Mouse (Mus musculus) adrenal gland, adult 8-10 months (tissue): Measurements from ENCODE around the gene Spns3. TPM values are rescaled to one million over a fixed set of nuclear protein-coding genes. Genes with fewer than 3 reads are reported as not detected.

ENCODE experiments used
- DNase-seq: peaks from one replicate; pipeline ENCODE4 v3.0.0; 2022
- total RNA-seq, 4 experiments: library from RNA; stranded (reverse); gene quantifications; 2 replicates each; pipeline ENCODE4 v1.2.4; 2022

Gene Spns3
- under 1 TPM in 3 of 4 experiments, not detected in 1; 0.12 to 0.25 (median 0.19) TPM for total RNA-seq

GRCm38 (mm10) chr11:72550134-72550988, at the start of gene Spns3:
Spns3 (minus strand) TSS chr11:72550506.
- no peak for DNase-seq

GRCm38 (mm10) chr11:72597780-72598179, 47.5 kb upstream of the Spns3 start:
- no peak for DNase-seq

DNA sequence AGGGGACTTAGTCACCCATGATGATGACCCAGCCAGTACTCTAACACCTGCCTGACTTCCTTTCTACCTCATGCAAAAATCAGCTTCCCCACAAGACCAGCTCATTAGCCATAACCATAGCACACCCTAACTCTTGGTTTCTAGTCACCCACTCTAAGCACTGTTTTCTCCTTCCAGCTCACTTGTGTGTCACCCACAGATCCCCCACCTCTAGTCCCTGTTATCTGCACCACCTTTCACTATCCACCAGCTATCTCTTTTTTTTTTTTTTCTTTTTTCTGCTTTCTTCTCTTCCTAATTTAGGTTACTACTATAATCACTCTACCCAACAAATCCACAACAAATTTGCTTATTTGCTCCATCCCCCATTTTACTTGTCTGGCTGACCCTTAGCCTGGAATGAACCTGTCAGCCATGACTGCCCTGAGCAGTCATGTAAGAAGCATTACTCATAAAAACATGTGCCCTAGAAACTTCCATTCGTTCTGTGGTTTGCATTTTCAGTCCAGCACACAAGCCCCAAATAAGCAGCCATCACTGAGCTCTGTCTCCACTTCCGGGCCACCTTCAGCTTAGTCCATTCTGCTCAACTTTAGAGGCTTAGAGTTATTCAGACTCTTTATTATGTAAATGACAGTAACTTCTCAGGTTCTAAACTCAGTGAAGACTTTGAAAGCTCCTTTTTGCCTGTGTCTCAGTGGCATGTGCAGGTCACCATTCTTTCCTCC, 44.9 kb upstream of the Spns3 start:
- no peak for DNase-seq

DNA sequence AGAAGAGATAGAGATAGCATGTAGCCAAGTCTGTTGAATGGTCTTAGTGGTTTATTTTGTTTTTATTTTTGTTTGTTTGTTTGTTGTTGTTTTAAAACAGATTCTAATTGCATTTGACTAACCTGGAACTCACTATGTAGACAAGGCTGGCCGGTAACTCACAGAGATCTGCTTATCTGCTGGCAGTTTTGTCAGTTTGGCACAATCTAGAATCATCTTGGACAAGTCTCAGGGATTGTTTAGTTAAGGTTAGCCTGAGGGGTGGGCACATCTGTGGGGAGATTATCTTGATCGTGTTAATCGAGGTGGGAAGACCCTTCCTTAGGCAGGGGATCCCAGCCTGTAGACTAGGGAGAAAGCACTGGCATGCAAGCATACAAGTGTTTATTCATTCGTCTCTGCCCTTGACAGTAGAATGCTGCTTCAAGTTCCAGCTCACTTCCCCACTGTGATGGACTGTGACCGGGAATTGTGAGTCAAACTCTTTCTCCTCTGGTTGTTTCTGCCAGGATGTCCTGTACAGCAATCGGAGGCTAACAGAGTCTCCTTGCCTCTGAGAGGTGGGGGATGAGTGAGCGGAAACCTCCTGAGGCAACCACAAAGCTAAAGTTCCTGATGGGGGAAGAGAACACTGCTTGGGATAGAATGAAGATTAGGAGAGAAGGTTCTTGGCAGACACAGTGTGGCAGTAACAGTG, 37.4 kb upstream of the Spns3 start:
- DNase-seq: no peak

DNA sequence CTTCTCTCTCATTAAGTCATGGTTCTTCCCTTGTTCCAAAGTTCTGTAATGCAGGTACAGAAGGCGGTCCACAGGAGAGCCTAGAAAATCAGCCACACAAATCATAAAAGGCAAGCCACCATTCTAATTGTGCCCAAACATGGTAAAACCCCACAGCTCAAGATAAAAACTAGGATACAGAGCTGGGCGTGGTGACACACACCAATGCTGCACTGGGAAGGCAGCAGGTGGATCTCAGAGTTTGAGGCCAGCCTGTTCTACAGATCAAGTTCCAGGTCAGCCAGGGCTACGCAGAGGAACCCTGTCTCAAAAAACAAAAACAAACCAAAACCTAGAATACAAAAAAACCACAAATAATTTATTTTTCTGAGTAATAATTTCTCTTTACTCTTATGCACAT, 36.3 kb upstream of the Spns3 start:
- no peak for DNase-seq

GRCm38 (mm10) chr11:72583092-72583491, 32.8 kb upstream of the Spns3 start:
- no peak for DNase-seq

DNA sequence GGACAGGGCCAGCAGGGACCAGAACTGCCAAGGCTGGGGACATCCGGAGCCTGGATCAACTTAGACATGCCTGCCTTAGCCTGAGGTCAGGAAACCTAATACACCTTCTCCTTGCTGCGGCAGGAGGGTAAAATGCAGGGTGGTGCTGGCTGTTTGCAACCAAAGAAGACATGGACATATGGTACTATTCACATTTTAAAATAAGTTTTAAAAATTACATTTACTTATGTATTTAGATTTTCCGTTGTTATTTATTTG, 32.1 kb upstream of the Spns3 start:
- DNase-seq: no peak

DNA sequence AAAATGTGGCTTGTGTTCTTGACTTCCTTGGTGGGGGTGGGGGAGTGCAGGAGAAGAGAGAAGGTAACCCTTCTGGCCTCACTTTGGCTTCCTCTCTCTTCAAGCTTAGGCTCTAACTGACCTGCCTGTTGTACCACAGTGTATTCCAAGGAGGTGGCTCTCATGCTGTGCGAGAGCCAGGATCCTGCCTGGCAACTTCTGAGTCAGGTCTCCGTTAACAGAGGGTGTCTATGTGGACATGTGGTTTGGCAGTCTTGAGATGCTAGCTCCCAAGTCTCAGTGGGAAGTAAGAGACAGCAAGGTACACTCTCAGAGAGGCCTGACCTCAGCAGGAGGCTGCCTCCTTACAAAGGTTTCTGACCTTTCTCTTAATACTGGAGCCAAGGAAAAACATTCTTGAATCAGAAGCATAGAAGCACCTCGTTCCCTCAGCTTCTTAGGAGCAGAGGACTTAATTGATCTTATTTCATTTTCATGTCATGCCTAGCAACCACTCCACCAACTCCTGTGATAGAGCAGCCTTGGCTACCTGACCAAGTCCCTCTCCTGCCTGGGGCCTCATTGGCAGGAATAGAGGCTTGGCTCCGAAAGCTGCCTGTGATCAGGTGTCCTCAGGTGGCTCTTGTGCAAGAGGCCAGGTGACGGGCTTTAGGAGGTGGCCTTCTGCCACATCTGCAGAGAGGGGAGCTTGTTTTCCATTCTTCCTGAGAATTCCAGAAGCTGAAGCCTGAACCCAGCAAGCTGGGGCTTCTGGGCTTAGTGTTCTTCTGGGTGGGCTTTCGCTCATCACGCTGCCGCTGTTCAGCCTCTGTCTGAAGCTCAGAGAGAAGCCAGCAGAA, 31.5 kb upstream of the Spns3 start:
- DNase-seq: no peak

GRCm38 (mm10) chr11:72578471-72578870, 28.2 kb upstream of the Spns3 start:
- DNase-seq: no peak

DNA sequence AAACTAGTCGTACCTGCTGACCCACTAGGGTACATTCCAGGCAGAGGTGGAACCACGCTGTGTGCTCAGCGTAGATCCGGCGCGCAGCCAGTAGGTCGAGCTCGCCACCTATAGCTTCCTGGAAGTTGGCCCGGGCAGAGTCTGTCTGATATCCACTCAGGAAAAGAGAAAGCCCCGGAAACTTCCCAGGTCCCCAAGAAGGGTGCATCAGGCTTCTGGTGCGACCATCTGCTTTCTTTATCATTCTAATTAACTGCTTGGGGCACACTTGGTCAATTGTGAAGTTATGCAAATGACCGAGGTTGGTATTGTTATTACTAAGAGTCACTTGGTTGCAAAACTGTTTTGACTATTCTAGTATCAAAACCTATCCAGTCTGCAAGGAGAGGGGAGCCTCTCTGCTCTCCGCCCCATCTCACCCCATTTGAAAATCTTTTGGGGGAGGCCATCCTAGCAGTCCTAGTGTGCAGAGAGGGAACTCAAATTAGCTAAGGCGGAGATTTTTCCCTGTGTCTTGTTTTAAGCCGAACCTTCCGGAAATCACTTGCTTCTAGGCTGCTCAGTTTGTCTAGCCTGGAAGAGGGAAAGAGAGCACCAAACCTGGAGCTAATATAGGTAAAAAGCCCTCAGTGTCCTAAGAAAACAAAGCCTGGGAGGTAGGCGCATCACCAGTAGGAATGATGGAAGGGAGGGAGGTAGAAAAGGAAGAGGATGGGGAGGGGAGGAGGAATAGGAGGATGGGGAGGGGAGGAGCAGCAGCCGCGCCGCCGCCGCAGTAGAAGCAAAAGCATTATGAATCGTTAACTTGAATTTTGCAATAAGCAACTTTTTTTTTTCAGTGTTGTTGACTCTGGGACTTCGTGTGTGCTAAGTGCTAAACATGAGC, 26.4 kb upstream of the Spns3 start:
- DNase-seq: no peak

DNA sequence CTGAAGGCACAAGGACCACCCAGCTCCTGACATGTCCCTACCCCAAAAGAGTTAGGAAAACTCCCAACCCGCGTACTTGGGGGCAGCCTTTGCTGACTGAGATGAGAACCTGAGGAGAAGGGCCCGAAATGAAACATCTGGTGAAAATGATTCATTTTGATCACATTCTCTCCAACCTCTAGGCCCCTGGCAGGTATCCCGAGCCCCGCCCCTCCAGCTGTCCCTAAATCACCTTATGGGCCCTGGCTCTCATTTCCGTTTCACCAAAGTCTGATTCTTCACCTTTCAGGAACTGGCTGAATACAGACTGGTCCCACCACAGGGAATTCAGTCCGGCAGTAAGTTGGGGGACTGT, 25.8 kb upstream of the Spns3 start:
- DNase-seq: no peak

DNA sequence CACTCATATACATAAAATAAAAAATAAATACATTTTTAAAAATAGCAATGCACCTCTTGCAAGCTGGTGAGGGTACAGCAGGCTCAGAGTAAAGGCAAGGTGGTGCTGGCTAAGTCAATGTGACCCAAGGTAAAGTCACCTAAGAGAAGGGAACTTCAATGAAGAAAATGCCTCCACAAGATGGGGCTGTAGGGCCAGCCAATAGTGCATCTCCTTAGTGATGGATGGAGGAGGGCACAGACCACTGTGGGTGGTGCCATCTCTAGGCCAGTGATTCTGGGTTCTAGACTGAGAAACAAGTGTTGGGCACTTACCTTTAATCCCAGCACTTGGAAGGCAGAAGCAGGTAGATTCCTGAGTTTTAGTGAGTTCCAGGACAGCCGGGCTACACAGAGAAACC, 23.5 kb upstream of the Spns3 start:
- no peak for DNase-seq

DNA sequence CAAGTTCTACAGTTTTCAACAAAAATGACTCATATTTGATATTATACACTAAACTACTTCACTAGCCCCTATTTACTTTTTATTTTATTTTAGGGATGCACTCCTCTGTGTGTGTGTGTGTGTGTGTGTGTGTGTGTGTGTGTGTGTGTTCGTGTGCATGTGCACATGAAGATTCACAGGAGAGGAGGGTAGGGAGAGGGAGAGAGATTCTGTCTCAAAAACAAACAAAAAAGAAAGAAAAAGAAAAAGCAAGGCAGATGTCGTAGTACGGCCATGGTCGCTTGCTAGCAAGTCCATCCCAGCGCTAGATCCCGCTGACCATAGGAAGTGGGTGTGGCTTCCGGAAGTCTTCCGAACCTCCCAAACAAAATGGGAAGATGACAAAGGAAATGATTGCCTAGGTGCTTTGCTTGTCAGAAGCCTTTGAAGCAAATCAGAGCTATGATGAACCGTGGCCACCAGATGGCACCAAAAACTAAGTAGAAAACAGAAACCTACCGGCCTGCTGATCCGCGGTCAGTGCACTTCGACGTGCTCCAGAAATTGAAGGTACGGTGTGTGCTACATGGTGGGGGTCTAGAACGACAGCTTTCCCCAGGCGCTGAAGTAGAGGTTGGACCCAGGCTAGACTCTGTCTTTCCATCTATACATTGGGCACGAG, 20.1 kb upstream of the Spns3 start:
- peak; percentile 70 for DNase-seq

GRCm38 (mm10) chr11:72569671-72570318, 19.5 kb upstream of the Spns3 start:
- no peak for DNase-seq

DNA sequence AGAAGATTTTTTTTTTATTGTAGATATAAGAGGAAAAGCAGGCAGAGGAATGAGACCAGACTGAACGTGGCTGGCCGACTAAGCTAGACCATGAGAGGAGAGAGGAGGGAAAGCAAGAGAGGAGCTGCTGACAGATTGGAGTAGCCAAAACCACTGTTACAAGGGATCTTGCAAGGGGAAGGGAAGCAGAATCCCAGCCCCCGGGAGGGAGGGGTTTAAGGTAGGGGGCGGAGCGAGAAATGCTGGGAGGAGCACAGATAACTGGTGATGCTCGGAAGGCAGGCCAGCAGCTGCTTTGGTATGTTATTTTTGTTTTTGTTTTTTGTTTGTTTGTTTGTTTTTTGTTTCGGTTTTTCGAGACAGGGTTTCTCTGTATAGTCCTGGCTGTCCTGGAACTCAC, 18.7 kb upstream of the Spns3 start:
- no peak for DNase-seq

DNA sequence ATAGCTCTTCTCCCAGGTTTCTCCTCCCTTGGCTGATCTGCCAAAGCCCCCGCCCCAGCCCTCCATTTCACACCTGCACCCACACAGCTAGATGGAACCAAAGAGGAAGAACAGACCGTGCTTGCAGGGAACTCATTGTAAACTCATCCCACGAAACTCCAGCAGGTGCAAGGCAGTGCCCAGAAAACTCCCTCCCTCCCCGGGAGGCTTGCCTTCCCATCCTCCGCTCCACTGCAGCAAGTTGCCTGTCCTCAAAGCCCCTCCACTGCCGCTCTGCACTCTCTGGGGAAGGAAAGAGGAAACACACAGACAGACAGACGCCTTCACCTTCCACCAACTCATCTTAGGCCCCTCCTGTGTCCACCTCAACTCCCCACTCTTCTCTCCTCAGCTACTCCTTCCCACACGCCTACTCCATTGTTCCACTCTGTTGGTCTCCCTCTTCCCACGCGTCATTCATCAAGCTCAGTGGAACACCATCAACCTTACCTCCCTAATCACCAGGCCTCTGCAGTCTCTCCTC, 16.6 kb upstream of the Spns3 start:
- no peak for DNase-seq

DNA sequence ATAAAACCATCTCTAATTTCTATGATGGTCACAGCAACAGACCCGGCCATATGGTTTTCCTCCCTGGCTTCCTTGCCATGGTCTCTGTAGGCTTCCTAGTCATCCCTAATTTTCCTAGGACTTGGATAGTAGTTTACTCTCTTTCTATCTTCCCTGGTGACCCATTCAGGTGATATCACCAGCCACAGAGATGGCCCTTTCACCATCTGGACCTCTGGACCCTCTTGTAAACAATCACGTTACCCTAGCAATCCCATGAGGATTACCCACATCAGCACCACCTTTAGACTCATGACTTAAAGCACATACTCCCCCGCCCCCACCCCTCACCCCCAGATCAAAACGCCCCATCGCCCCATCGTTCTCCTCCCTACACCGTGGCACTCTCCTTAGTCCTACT, 16.0 kb upstream of the Spns3 start:
- DNase-seq: no peak

DNA sequence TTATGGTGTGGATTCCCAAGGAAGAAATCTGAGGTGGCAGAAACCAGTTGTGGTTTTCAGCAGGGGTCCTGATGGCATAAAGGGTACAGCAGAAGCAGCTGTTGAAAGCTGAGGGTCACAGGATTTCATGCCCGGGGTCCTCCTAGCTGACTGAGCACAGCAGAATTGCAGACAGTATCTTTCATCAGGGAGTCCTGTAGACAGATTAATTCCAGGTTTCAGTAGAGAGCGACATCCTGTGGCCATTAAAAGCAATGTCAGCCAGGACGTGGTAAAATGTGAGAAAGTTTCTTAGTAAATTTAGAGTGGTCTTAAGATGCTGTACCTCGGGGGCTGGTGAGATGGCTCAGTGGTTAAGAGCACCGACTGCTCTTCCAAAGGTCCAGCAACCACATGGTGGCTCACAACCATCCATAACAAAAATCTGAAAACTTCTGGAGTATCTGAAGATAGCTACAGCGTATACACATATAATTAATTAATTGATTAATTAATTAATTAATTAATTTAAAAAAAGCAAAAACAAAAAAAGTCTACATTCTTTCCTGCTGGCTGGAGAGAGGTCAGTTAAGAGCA, 14.0 kb upstream of the Spns3 start:
- no peak for DNase-seq

GRCm38 (mm10) chr11:72560661-72561060, 10.4 kb upstream of the Spns3 start:
- DNase-seq: no peak

- DNase-seq: no peak
Measured at GRCm38 (mm10) chr11:72558155-72558554, 7.8 kb upstream of the Spns3 start.
